Mouse (Mus musculus): ENCODE measurements around the gene Ank3. TPM values are rescaled to one million over a fixed set of nuclear protein-coding genes. Genes with fewer than 3 reads are reported as not detected.
A peak's percentile ranks its signal among the peaks of the same experiment; 100 is the strongest.

Gene Ank3
- total and polyA plus RNA-seq, 2 experiments from 2014 or later = 56.7 to 267 TPM

DNA sequence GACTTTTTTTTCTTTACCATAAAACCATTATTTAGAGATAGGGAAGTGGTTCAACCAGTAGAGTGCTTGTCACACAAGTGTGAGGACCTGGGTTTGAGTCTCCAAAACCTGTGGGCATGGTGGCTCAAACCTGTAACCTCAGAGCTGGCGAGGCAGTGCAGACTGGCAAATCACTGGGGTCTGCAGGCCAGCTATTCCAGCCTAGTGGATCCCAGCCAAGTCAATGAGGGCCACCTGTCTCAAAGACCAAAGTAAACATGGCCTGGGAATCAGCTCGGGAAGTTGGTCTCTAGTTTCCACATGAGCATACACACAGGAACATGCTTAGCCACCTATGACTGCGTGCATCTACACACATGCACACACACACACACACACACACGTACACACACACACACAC, 552.9 kb downstream of the Ank3 start:
- Histone ChIP-seq H3K4me1 (ENCODE audit: insufficient read depth) (no peaks in the 10 kb centered on the region), H3K9me3 (ENCODE audit: low read length) (no peaks in the 10 kb centered on the region), H3K27me3 (ENCODE audit: insufficient read depth, low read length) (no peaks in the 10 kb centered on the region), H3K36me3 (ENCODE audit: insufficient read depth) (peaks cover 13% of the 10 kb centered on the region), H3K9ac (no peak overlapping the region), H3K4me2 (ENCODE audit: low read depth) (no peak overlapping the region), H3K4me3 (ENCODE audit: low read depth, low read length) (no peak overlapping the region), H3K27ac (ENCODE audit: low read depth, low read length) (no peak overlapping the region)
- DNase-seq (no peak), ATAC-seq (no peak)
- 71% methylated on average over 4 of the region's 4 CpGs for WGBS
- no peak for TF ChIP-seq CTCF (IDR thresholded peaks at IDR 0.05; ENCODE audit: low read depth)

GRCm38 (mm10) chr10:69952316-69952715, 553.7 kb downstream of the Ank3 start:
- H3K27me3 ChIP-seq (ENCODE audit: insufficient read depth, low read length) = no peaks in the 10 kb centered on the region

DNA sequence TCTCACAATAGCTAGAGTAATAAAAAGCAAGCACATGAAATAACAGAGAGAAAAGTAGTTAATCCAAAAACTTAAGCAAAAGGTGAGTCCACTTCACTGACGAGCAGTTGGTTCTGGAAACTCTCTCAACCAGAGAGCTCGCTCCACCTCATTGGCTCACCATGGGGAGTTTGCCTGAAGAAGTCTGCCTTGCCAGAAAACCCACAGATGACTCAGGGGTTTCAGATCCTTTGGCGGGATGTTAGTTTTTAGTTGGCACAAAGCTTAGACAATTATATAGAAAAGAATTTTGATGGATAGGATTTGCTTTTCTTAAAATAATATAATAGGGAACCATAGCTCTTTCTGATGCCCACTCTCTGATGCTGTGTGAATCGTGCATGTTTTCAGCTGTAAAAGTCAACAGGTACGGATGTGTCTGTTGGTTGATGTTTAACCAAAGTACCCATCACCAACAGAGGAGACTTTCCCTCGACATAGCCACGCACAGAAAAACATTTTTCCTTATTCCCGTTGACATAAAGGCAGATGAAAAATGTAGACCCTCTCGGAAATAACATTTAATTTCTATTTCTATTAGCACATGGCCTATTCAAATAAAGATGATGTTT, 556.2 kb downstream of the Ank3 start:
- Histone ChIP-seq H3K4me3 (ENCODE audit: low read depth, low read length) (no peak overlapping the region), H3K27me3 (ENCODE audit: insufficient read depth, low read length) (no peaks in the 10 kb centered on the region)
- WGBS = 83% methylated on average over 9 of the region's 9 CpGs

More at GRCm38 (mm10) chr10:69952316-69952715, 553.7 kb downstream of the Ank3 start:
- Histone ChIP-seq H3K9me3 (ENCODE audit: low read length) (no peaks in the 10 kb centered on the region), H3K4me2 (ENCODE audit: low read depth) (no peak overlapping the region), H3K4me1 (ENCODE audit: insufficient read depth) (no peaks in the 10 kb centered on the region), H3K36me3 (ENCODE audit: insufficient read depth) (peaks cover 13% of the 10 kb centered on the region), H3K27ac (ENCODE audit: low read depth, low read length) (no peak overlapping the region), H3K4me3 (ENCODE audit: low read depth, low read length) (no peak overlapping the region), H3K9ac (no peak overlapping the region)
- ATAC-seq (no peak), DNase-seq (no peak)
- 82% methylated on average over 1 of the region's 1 CpGs for WGBS
- TF ChIP-seq CTCF (IDR thresholded peaks at IDR 0.05; ENCODE audit: low read depth) = no peak

GRCm38 (mm10) chr10:69962226-69962625, 563.7 kb downstream of the Ank3 start:
- Histone ChIP-seq H3K4me2 (ENCODE audit: low read depth) (no peak overlapping the region), H3K27ac (ENCODE audit: low read depth, low read length) (no peak overlapping the region), H3K36me3 (ENCODE audit: insufficient read depth) (peaks cover 18% of the 10 kb centered on the region), H3K27me3 (ENCODE audit: insufficient read depth, low read length) (no peaks in the 10 kb centered on the region), H3K9me3 (ENCODE audit: low read length) (no peaks in the 10 kb centered on the region), H3K9ac (no peak overlapping the region), H3K4me1 (ENCODE audit: insufficient read depth) (no peaks in the 10 kb centered on the region), H3K4me3 (ENCODE audit: low read depth, low read length) (no peak overlapping the region)
- TF ChIP-seq CTCF (IDR thresholded peaks at IDR 0.05; ENCODE audit: low read depth) = no peak
- DNase-seq (no peak), ATAC-seq (no peak)
- 93% methylated on average over 7 of the region's 7 CpGs for WGBS

More for the DNA sequence above, 556.2 kb downstream of the Ank3 start:
- no peak overlapping the region for H3K4me2 ChIP-seq (ENCODE audit: low read depth)
- no peak overlapping the region for H3K9ac ChIP-seq
- no peak for ATAC-seq
- no peaks in the 10 kb centered on the region for H3K9me3 ChIP-seq (ENCODE audit: low read length)
- H3K27ac ChIP-seq (ENCODE audit: low read depth, low read length) = no peak overlapping the region
- H3K36me3 ChIP-seq (ENCODE audit: insufficient read depth) = peaks cover 14% of the 10 kb centered on the region
- no peak for TF ChIP-seq CTCF (IDR thresholded peaks at IDR 0.05; ENCODE audit: low read depth)
- no peak for DNase-seq
- no peaks in the 10 kb centered on the region for H3K4me1 ChIP-seq (ENCODE audit: insufficient read depth)

GRCm38 (mm10) chr10:69962976-69963375, 564.4 kb downstream of the Ank3 start:
- H3K36me3 ChIP-seq (ENCODE audit: insufficient read depth) = peaks cover 18% of the 10 kb centered on the region
- H3K4me2 ChIP-seq (ENCODE audit: low read depth) = no peak overlapping the region
- H3K27ac ChIP-seq (ENCODE audit: low read depth, low read length) = no peak overlapping the region
- no peaks in the 10 kb centered on the region for H3K9me3 ChIP-seq (ENCODE audit: low read length)
- no peak for TF ChIP-seq CTCF (IDR thresholded peaks at IDR 0.05; ENCODE audit: low read depth)
- H3K4me1 ChIP-seq (ENCODE audit: insufficient read depth) = no peaks in the 10 kb centered on the region
- DNase-seq (no peak), ATAC-seq (no peak)
- H3K4me3 ChIP-seq (ENCODE audit: low read depth, low read length) = no peak overlapping the region
- no peaks in the 10 kb centered on the region for H3K27me3 ChIP-seq (ENCODE audit: insufficient read depth, low read length)
- no peak overlapping the region for H3K9ac ChIP-seq
- WGBS = 67% methylated on average over 7 of the region's 7 CpGs

GRCm38 (mm10) chr10:69964611-69965010, 566.0 kb downstream of the Ank3 start:
- H3K9ac ChIP-seq = no peak overlapping the region
- H3K36me3 ChIP-seq (ENCODE audit: insufficient read depth) = peaks cover 22% of the 10 kb centered on the region
- no peak overlapping the region for H3K4me3 ChIP-seq (ENCODE audit: low read depth, low read length)
- no peak overlapping the region for H3K27ac ChIP-seq (ENCODE audit: low read depth, low read length)
- WGBS = 8% methylated on average over 5 of the region's 5 CpGs
- no peaks in the 10 kb centered on the region for H3K27me3 ChIP-seq (ENCODE audit: insufficient read depth, low read length)
- ATAC-seq (no peak), DNase-seq (peak; percentile 81)
- no peaks in the 10 kb centered on the region for H3K9me3 ChIP-seq (ENCODE audit: low read length)
- H3K4me1 ChIP-seq (ENCODE audit: insufficient read depth) = no peaks in the 10 kb centered on the region
- peak; percentile 86 for TF ChIP-seq CTCF (IDR thresholded peaks at IDR 0.05; ENCODE audit: low read depth)
- no peak overlapping the region for H3K4me2 ChIP-seq (ENCODE audit: low read depth)

- no peak overlapping the region for H3K4me3 ChIP-seq (ENCODE audit: low read depth, low read length)
- H3K9me3 ChIP-seq (ENCODE audit: low read length) = no peaks in the 10 kb centered on the region
- DNase-seq (no peak), ATAC-seq (no peak)
- H3K27me3 ChIP-seq (ENCODE audit: insufficient read depth, low read length) = no peaks in the 10 kb centered on the region
- H3K9ac ChIP-seq = no peak overlapping the region
- no peak for TF ChIP-seq CTCF (IDR thresholded peaks at IDR 0.05; ENCODE audit: low read depth)
- WGBS = 83% methylated on average over 6 of the region's 6 CpGs
- H3K36me3 ChIP-seq (ENCODE audit: insufficient read depth) = peaks cover 19% of the 10 kb centered on the region
- H3K4me1 ChIP-seq (ENCODE audit: insufficient read depth) = no peaks in the 10 kb centered on the region
- H3K4me2 ChIP-seq (ENCODE audit: low read depth) = no peak overlapping the region
- no peak overlapping the region for H3K27ac ChIP-seq (ENCODE audit: low read depth, low read length)
Measured at GRCm38 (mm10) chr10:69965085-69965484, 566.5 kb downstream of the Ank3 start.

Measured in forebrain, postnatal 0 days (tissue).